Mouse (Mus musculus) hindbrain, embryonic 11.5 days (tissue): ENCODE results near the gene Nosip. TPM values are rescaled to one million over a fixed set of nuclear protein-coding genes. Genes with fewer than 3 reads are reported as not detected.

ENCODE experiments used
- ATAC-seq: fragments of 200-750 bp; cut with Nextera tagmentation; 2 replicates; pipeline ENCODE4 v1.8.0; 2017; ENCODE audit warnings: mild to moderate bottlenecking, moderate TSS enrichment, moderate library complexity; ENCODE audit not compliant: low FRiP score
- DNase-seq: peaks from one replicate; pipeline ENCODE4 v3.0.0-alpha.2; 2015; ENCODE audit warnings: low spot score
- H3K27ac ChIP-seq: fragments of 300-500 bp; sonication (generic); 2 replicates; pipeline ENCODE4 v1.5.1; 2014; ENCODE audit warnings: mild to moderate bottlenecking, low read depth, low read length
- H3K27me3 ChIP-seq: fragments of 300-500 bp; sonication (generic); 2 replicates; pipeline ENCODE4 v1.6.1; 2014; ENCODE audit warnings: mild to moderate bottlenecking, low read length, moderate library complexity, mixed read lengths; ENCODE audit not compliant: control insufficient read depth, insufficient read depth
- H3K36me3 ChIP-seq: fragments of 300-500 bp; sonication (generic); 2 replicates; pipeline ENCODE4 v1.6.1; 2014; ENCODE audit warnings: mild to moderate bottlenecking, low read length, moderate library complexity, mixed read lengths; ENCODE audit not compliant: control insufficient read depth, insufficient read depth
- H3K4me1 ChIP-seq: fragments of 300-500 bp; sonication (generic); replicated peaks from 2 replicates; pipeline ENCODE4 v1.6.1; 2014; ENCODE audit warnings: low read length, mixed read lengths; ENCODE audit not compliant: control insufficient read depth, insufficient read depth
- H3K4me2 ChIP-seq: fragments of 300-500 bp; sonication (generic); replicated peaks from 2 replicates; pipeline ENCODE4 v1.6.1; 2014; ENCODE audit warnings: mild to moderate bottlenecking, low read depth, low read length
- H3K4me3 ChIP-seq: fragments of 300-500 bp; sonication (generic); 2 replicates; pipeline ENCODE4 v1.5.1; 2014; ENCODE audit warnings: low read depth, low read length
- H3K9ac ChIP-seq: fragments of 300-500 bp; sonication (generic); 2 replicates; pipeline ENCODE4 v1.6.1; 2014; ENCODE audit warnings: low read depth, low read length
- H3K9me3 ChIP-seq: fragments of 300-500 bp; sonication (generic); 2 replicates; pipeline ENCODE4 v1.6.1; 2016; ENCODE audit warnings: low read length; ENCODE audit not compliant: control insufficient read depth
- WGBS: fragments of 180-500 bp; shearing (Covaris S2); extraction: QIAGEN DNeasy Blood & Tissue Kit; methylation state at CpG from one replicate; pipeline ENCODE4 v1.1.7; 2014; 5-methylcytosine and 5-hydroxymethylcytosine counted together
- polyA plus RNA-seq: library from polyadenylated mRNA; unstranded; fragments of >200 nt; fragmentation: Nextera tagmentation; extraction: Ambion mirVana; gene quantifications from 2 replicates; pipeline ENCODE4 v1.2.1, GENCODE M21; 2014

The Nosip gene
- polyA plus RNA-seq, 1 experiment from 2014 or later, result 58.2 TPM

- DNase-seq, result no peak
- H3K27ac ChIP-seq, result no peak overlapping the region
- H3K9ac ChIP-seq, result no peak overlapping the region
- no peaks in the 10 kb centered on the region for H3K9me3 ChIP-seq
- H3K36me3 ChIP-seq, result peaks cover 7% of the 10 kb centered on the region; the same call in 1 of the 2 replicates
- H3K4me1 ChIP-seq, result no peaks in the 10 kb centered on the region; the same call in 1 of the 2 replicates
- H3K4me2 ChIP-seq, result no peak overlapping the region
- 88% methylated on average over 22 of the region's 22 CpGs for WGBS
- no peak for ATAC-seq
- H3K4me3 ChIP-seq, result no peak overlapping the region
- H3K27me3 ChIP-seq, result no peaks in the 10 kb centered on the region
Observed at GRCm38 (mm10) chr7:45083300-45083890, 21.2 kb downstream of the Nosip start.

GRCm38 (mm10) chr7:45086084-45086483 lies 23.9 kb downstream of the Nosip start:
- DNase-seq (no peak), ATAC-seq (no peak)
- no peaks in the 10 kb centered on the region for H3K9me3 ChIP-seq
- peaks cover 7% of the 10 kb centered on the region; the same call in 1 of the 2 replicates for H3K36me3 ChIP-seq
- H3K9ac ChIP-seq, result no peak overlapping the region
- no peak overlapping the region for H3K27ac ChIP-seq
- no peaks in the 10 kb centered on the region for H3K4me1 ChIP-seq
- no peaks in the 10 kb centered on the region for H3K27me3 ChIP-seq
- H3K4me3 ChIP-seq, result no peak overlapping the region
- 77% methylated on average over 4 of the region's 4 CpGs for WGBS
- no peak overlapping the region for H3K4me2 ChIP-seq

GRCm38 (mm10) chr7:45088597-45088996 lies 26.4 kb downstream of the Nosip start:
- no peak overlapping the region for H3K27ac ChIP-seq
- no peaks in the 10 kb centered on the region for H3K9me3 ChIP-seq
- ATAC-seq (no peak), DNase-seq (no peak)
- H3K9ac ChIP-seq, result no peak overlapping the region
- no peaks in the 10 kb centered on the region for H3K27me3 ChIP-seq
- no peak overlapping the region for H3K4me3 ChIP-seq
- peaks cover 7% of the 10 kb centered on the region; the same call in 1 of the 2 replicates for H3K36me3 ChIP-seq
- H3K4me1 ChIP-seq, result no peaks in the 10 kb centered on the region
- H3K4me2 ChIP-seq, result no peak overlapping the region
- 91% methylated on average over 17 of the region's 17 CpGs for WGBS

- H3K4me1 ChIP-seq, result no peaks in the 10 kb centered on the region
- peaks cover 7% of the 10 kb centered on the region; the same call in 1 of the 2 replicates for H3K36me3 ChIP-seq
- ATAC-seq (no peak), DNase-seq (no peak)
- 83% methylated on average over 13 of the region's 13 CpGs for WGBS
- no peak overlapping the region for H3K4me2 ChIP-seq
- H3K4me3 ChIP-seq, result no peak overlapping the region
- no peak overlapping the region for H3K27ac ChIP-seq
- H3K9me3 ChIP-seq, result no peaks in the 10 kb centered on the region
- no peaks in the 10 kb centered on the region for H3K27me3 ChIP-seq
- no peak overlapping the region for H3K9ac ChIP-seq
Observed at GRCm38 (mm10) chr7:45090251-45090977, 28.2 kb downstream of the Nosip start.

GRCm38 (mm10) chr7:45091001-45091990 lies 29.1 kb downstream of the Nosip start:
- H3K9ac ChIP-seq, result peak overlapping the region; percentile 53
- H3K36me3 ChIP-seq, result peaks cover 5% of the 10 kb centered on the region; the same call in 1 of the 2 replicates
- DNase-seq (peak; percentile 47), ATAC-seq (peak; percentile 31; the same call in 1 of the 2 replicates)
- WGBS, result 15% methylated on average over 35 of the region's 35 CpGs
- H3K4me3 ChIP-seq, result peak overlapping the region; percentile 43
- peak overlapping the region; percentile 57 for H3K4me2 ChIP-seq
- H3K27me3 ChIP-seq, result no peaks in the 10 kb centered on the region
- no peaks in the 10 kb centered on the region for H3K9me3 ChIP-seq
- H3K27ac ChIP-seq, result no peak overlapping the region
- H3K4me1 ChIP-seq, result no peaks in the 10 kb centered on the region

GRCm38 (mm10) chr7:45092048-45092447 lies 29.8 kb downstream of the Nosip start, which contains the start of gene Rcn3:
TSS of gene Rcn3 (minus strand) at chr7:45092221.
- H3K4me2 ChIP-seq, result peak within 1 kb of the TSS; percentile 57
- DNase-seq, result peak; percentile 92
- no peaks in the 10 kb centered on the region for H3K27me3 ChIP-seq
- H3K4me3 ChIP-seq, result peak within 1 kb of the TSS; percentile 43
- no peaks in the 10 kb centered on the region for H3K4me1 ChIP-seq
- H3K27ac ChIP-seq, result no peak within 1 kb of the TSS
- H3K36me3 ChIP-seq, result no peaks in the 10 kb centered on the region
- H3K9ac ChIP-seq, result peak within 1 kb of the TSS; percentile 53
- H3K9me3 ChIP-seq, result no peaks in the 10 kb centered on the region
- ATAC-seq, result peak; percentile 93
- 0% methylated on average over 16 of the region's 16 CpGs for WGBS

- ATAC-seq (no peak), DNase-seq (no peak)
- Histone ChIP-seq H3K4me1 (no peaks in the 10 kb centered on the region), H3K27me3 (no peaks in the 10 kb centered on the region), H3K4me2 (no peak overlapping the region), H3K9me3 (no peaks in the 10 kb centered on the region), H3K27ac (no peak overlapping the region), H3K36me3 (no peaks in the 10 kb centered on the region), H3K4me3 (no peak overlapping the region), H3K9ac (no peak overlapping the region)
- WGBS, result 59% methylated on average over 12 of the region's 12 CpGs
Observed at GRCm38 (mm10) chr7:45092828-45093515, 30.7 kb downstream of the Nosip start.

GRCm38 (mm10) chr7:45093516-45093905 lies 31.3 kb downstream of the Nosip start:
- no peak overlapping the region for H3K27ac ChIP-seq
- WGBS, result 33% methylated on average over 18 of the region's 18 CpGs
- H3K4me3 ChIP-seq, result no peak overlapping the region
- H3K4me2 ChIP-seq, result no peak overlapping the region
- no peaks in the 10 kb centered on the region for H3K9me3 ChIP-seq
- no peak overlapping the region for H3K9ac ChIP-seq
- no peaks in the 10 kb centered on the region for H3K36me3 ChIP-seq
- no peaks in the 10 kb centered on the region for H3K27me3 ChIP-seq
- no peaks in the 10 kb centered on the region for H3K4me1 ChIP-seq
- ATAC-seq (no peak), DNase-seq (peak; percentile 39)
